Mouse (Mus musculus): Measurements from ENCODE around the gene Kmt2a.

DNA sequence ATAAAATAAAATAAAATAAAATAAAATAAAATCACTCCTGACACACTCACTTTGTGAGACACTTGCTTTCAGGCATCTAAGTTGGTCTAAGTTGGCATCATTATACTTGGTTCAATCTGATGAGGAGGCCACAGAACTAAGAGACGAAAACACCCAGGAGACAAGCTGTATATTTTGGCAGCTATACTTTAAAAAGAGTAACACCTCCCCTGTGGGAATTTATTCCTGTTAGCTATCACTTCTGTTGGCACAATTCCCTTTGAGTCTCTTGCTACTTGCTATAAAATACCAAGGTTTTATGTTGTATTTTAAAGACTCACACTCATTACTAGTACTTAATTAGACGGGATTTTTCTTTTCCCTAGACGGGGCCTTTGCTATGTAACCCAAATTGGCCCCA is 22.4 kb downstream of the Kmt2a start:
- TF ChIP-seq E2F4 (IDR thresholded peaks at IDR 0.05; ENCODE audit: insufficient read depth) (no peak), TCF12 (IDR thresholded peaks at IDR 0.05; ENCODE audit: insufficient read depth, poor library complexity, severe bottlenecking) (no peak), POLR2A (IDR thresholded peaks at IDR 0.05; ENCODE audit: insufficient read length, low read depth) (no peak), USF1 (IDR thresholded peaks at IDR 0.05; ENCODE audit: low read depth) (no peak), POLR2AphosphoS2 (IDR thresholded peaks at IDR 0.05; ENCODE audit: insufficient read length, low read depth) (no peak), MYOD1 (IDR thresholded peaks at IDR 0.05; ENCODE audit: control insufficient read depth in 1 of 3, insufficient read length in 2 of 3, low read depth in 2 of 3) (no peak), TCF3 (IDR thresholded peaks at IDR 0.05; ENCODE audit: insufficient read length, low read depth) (no peak), MYOG (IDR thresholded peaks at IDR 0.05; ENCODE audit: control insufficient read depth in 1 of 3, insufficient read depth in 1 of 3, insufficient read length in 2 of 3, low read depth in 2 of 3) (no peak), CEBPB (IDR thresholded peaks at IDR 0.05; ENCODE audit: insufficient read depth, poor library complexity, severe bottlenecking) (no peak), MAX (IDR thresholded peaks at IDR 0.05; ENCODE audit: low read depth) (no peak), REST (IDR thresholded peaks at IDR 0.05; ENCODE audit: insufficient read depth, insufficient read length) (no peak), SRF (IDR thresholded peaks at IDR 0.05; ENCODE audit: control insufficient read depth, insufficient read length, low read depth) (no peak)
